Mouse (Mus musculus): ENCODE measurements at regions not wholly inside any gene's neighbourhood (a gene's known extent, or its start where the extent isn't known, plus 50 kb on each side); places are given as distances from the start of the nearest gene placed in this dataset.
A peak's percentile ranks its signal among the peaks of the same experiment; 100 is the strongest.

GRCm38 (mm10) chr4:81764026-81764867 is 321.6 kb upstream of the Mpdz start:
- H3K4me1 ChIP-seq: peaks cover 26% of the 10 kb centered on the region
- H3K27ac ChIP-seq (replicated peaks): peak overlapping the region; percentile 74
- no peaks in the 10 kb centered on the region for H3K9me3 ChIP-seq
- ATAC-seq (replicated peaks): peak; percentile 95
- no peak overlapping the region for H3K4me3 ChIP-seq
- no peaks in the 10 kb centered on the region for H3K27me3 ChIP-seq
- no peaks in the 10 kb centered on the region for H3K36me3 ChIP-seq
- peak overlapping the region; percentile 8 for H3K4me2 ChIP-seq (replicated peaks)
- H3K9ac ChIP-seq (replicated peaks): 0 out of 2 replicates have a peak overlapping the region, but pooled peaks have one; percentile 6
- WGBS: 7% methylated on average over 11 of the region's 11 CpGs

GRCm38 (mm10) chr4:81763311-81764025 is 320.9 kb upstream of the Mpdz start:
- peaks cover 26% of the 10 kb centered on the region for H3K4me1 ChIP-seq
- peak overlapping the region; percentile 8 for H3K4me2 ChIP-seq (replicated peaks)
- no peaks in the 10 kb centered on the region for H3K9me3 ChIP-seq
- peak overlapping the region; percentile 74 for H3K27ac ChIP-seq (replicated peaks)
- H3K27me3 ChIP-seq: no peaks in the 10 kb centered on the region
- H3K9ac ChIP-seq (replicated peaks): 0 out of 2 replicates have a peak overlapping the region, but pooled peaks have one; percentile 22
- H3K36me3 ChIP-seq: no peaks in the 10 kb centered on the region
- H3K4me3 ChIP-seq: no peak overlapping the region
- 10% methylated on average over 10 of the region's 10 CpGs for WGBS
- peak; percentile 49; the same call in 1 of the 2 replicates for ATAC-seq (replicated peaks)

GRCm38 (mm10) chr4:81762592-81763229 is 320.1 kb upstream of the Mpdz start:
- Histone ChIP-seq H3K4me2 (replicated peaks) (0 out of 2 replicates have a peak overlapping the region, but pooled peaks have one; percentile 17), H3K9ac (replicated peaks) (peak overlapping the region; percentile 22; the same call in 1 of the 2 replicates), H3K4me1 (peaks cover 26% of the 10 kb centered on the region), H3K36me3 (no peaks in the 10 kb centered on the region), H3K9me3 (no peaks in the 10 kb centered on the region), H3K4me3 (no peak overlapping the region), H3K27ac (replicated peaks) (peak overlapping the region; percentile 74), H3K27me3 (no peaks in the 10 kb centered on the region)
- ATAC-seq (replicated peaks): peak; percentile 47; the same call in 1 of the 2 replicates
- WGBS: 9% methylated on average over 11 of the region's 11 CpGs

GRCm38 (mm10) chr4:81757905-81758304 is 315.3 kb upstream of the Mpdz start:
- no peak overlapping the region for H3K27ac ChIP-seq (replicated peaks)
- WGBS: 5% methylated on average over 1 of the region's 1 CpGs
- H3K9ac ChIP-seq (replicated peaks): no peak overlapping the region
- no peak overlapping the region for H3K4me2 ChIP-seq (replicated peaks)
- no peaks in the 10 kb centered on the region for H3K36me3 ChIP-seq
- H3K27me3 ChIP-seq: no peaks in the 10 kb centered on the region
- ATAC-seq (replicated peaks): no peak
- no peak overlapping the region for H3K4me3 ChIP-seq
- peaks cover 6% of the 10 kb centered on the region for H3K4me1 ChIP-seq
- H3K9me3 ChIP-seq: no peaks in the 10 kb centered on the region

GRCm38 (mm10) chr4:81744629-81745509 is 302.3 kb upstream of the Mpdz start:
- Histone ChIP-seq H3K9ac (replicated peaks) (0 out of 2 replicates have a peak overlapping the region, but pooled peaks have one; percentile 6), H3K9me3 (no peaks in the 10 kb centered on the region), H3K27me3 (no peaks in the 10 kb centered on the region), H3K27ac (replicated peaks) (peak overlapping the region; percentile 77), H3K4me3 (no peak overlapping the region), H3K4me2 (replicated peaks) (peak overlapping the region; percentile 19; the same call in 1 of the 2 replicates), H3K36me3 (no peaks in the 10 kb centered on the region), H3K4me1 (peaks cover 17% of the 10 kb centered on the region)
- peak; percentile 72 for ATAC-seq (replicated peaks)
- 27% methylated on average over 18 of the region's 18 CpGs for WGBS

GRCm38 (mm10) chr4:81743978-81744628 is 301.5 kb upstream of the Mpdz start:
- Histone ChIP-seq H3K4me2 (replicated peaks) (peak overlapping the region; percentile 16; the same call in 1 of the 2 replicates), H3K27ac (replicated peaks) (peak overlapping the region; percentile 77), H3K36me3 (no peaks in the 10 kb centered on the region), H3K27me3 (no peaks in the 10 kb centered on the region), H3K9me3 (no peaks in the 10 kb centered on the region), H3K9ac (replicated peaks) (no peak overlapping the region; the same call in 1 of the 2 replicates), H3K4me1 (peaks cover 17% of the 10 kb centered on the region), H3K4me3 (no peak overlapping the region)
- peak; percentile 89 for ATAC-seq (replicated peaks)
- 8% methylated on average over 8 of the region's 8 CpGs for WGBS

- ATAC-seq (replicated peaks): no peak
Measured at GRCm38 (mm10) chr4:81742536-81743459, 300.2 kb upstream of the Mpdz start.

GRCm38 (mm10) chr4:81734391-81734790 is 291.8 kb upstream of the Mpdz start:
- Histone ChIP-seq H3K4me3 (no peak overlapping the region), H3K27ac (replicated peaks) (no peak overlapping the region), H3K4me2 (replicated peaks) (no peak overlapping the region), H3K4me1 (peaks cover 3% of the 10 kb centered on the region; the same call in 1 of the 2 replicates), H3K27me3 (no peaks in the 10 kb centered on the region), H3K9me3 (no peaks in the 10 kb centered on the region), H3K9ac (replicated peaks) (no peak overlapping the region), H3K36me3 (no peaks in the 10 kb centered on the region)
- ATAC-seq (replicated peaks): no peak
- 93% methylated on average over 2 of the region's 2 CpGs for WGBS

More at GRCm38 (mm10) chr4:81742536-81743459, 300.2 kb upstream of the Mpdz start:
- Histone ChIP-seq H3K9ac (replicated peaks) (no peak overlapping the region), H3K27me3 (no peaks in the 10 kb centered on the region), H3K4me3 (no peak overlapping the region), H3K4me2 (replicated peaks) (no peak overlapping the region), H3K4me1 (peaks cover 17% of the 10 kb centered on the region), H3K36me3 (no peaks in the 10 kb centered on the region), H3K9me3 (no peaks in the 10 kb centered on the region), H3K27ac (replicated peaks) (no peak overlapping the region)
- WGBS: 57% methylated on average over 4 of the region's 4 CpGs

GRCm38 (mm10) chr4:81730386-81730785 is 287.8 kb upstream of the Mpdz start:
- H3K4me1 ChIP-seq: peaks cover 25% of the 10 kb centered on the region
- H3K27ac ChIP-seq (replicated peaks): no peak overlapping the region
- ATAC-seq (replicated peaks): no peak
- 85% methylated on average over 2 of the region's 2 CpGs for WGBS
- no peaks in the 10 kb centered on the region for H3K36me3 ChIP-seq
- no peak overlapping the region for H3K4me3 ChIP-seq
- no peak overlapping the region for H3K9ac ChIP-seq (replicated peaks)
- no peaks in the 10 kb centered on the region for H3K9me3 ChIP-seq
- no peak overlapping the region for H3K4me2 ChIP-seq (replicated peaks)
- no peaks in the 10 kb centered on the region for H3K27me3 ChIP-seq

GRCm38 (mm10) chr4:81728961-81729360 is 286.3 kb upstream of the Mpdz start:
- ATAC-seq (replicated peaks): no peak

More at GRCm38 (mm10) chr4:81728961-81729360, 286.3 kb upstream of the Mpdz start:
- no peak overlapping the region for H3K4me2 ChIP-seq (replicated peaks)
- H3K9me3 ChIP-seq: no peaks in the 10 kb centered on the region
- no peaks in the 10 kb centered on the region for H3K36me3 ChIP-seq
- 51% methylated on average over 3 of the region's 3 CpGs for WGBS
- no peak overlapping the region for H3K4me3 ChIP-seq
- 0 out of 2 replicates have a peak overlapping the region, but pooled peaks have one; percentile 37 for H3K27ac ChIP-seq (replicated peaks)
- H3K27me3 ChIP-seq: no peaks in the 10 kb centered on the region
- H3K9ac ChIP-seq (replicated peaks): no peak overlapping the region
- peaks cover 25% of the 10 kb centered on the region for H3K4me1 ChIP-seq
